Mouse (Mus musculus) CH12.LX (cell line): Measurements from ENCODE around the gene Arl8a. TPM values are rescaled to one million over a fixed set of nuclear protein-coding genes. Genes with fewer than 3 reads are reported as not detected.

Source experiments
- DNase-seq: peaks from one replicate; pipeline ENCODE4 v3.0.0-alpha.2; 2013; ENCODE audit errors: extremely low read depth
- H3K27ac ChIP-seq: 2 replicates; pipeline ENCODE4 v1.5.1; 2012; ENCODE audit warnings: low read depth, mild to moderate bottlenecking, control low read depth, moderate library complexity; ENCODE audit not compliant: insufficient read depth
- H3K27me3 ChIP-seq: replicated peaks from 2 replicates; pipeline ENCODE3; 2012; ENCODE audit warnings: inconsistent platforms
- H3K36me3 ChIP-seq, 2 experiments: replicated peaks in 1 of 2; 2 replicates each; pipeline versions ENCODE3 to v1.6.1; 2012; ENCODE audit warnings: inconsistent platforms in 1 of 2, low read length in 1 of 2, mild to moderate bottlenecking in 1 of 2, mixed read lengths in 1 of 2, moderate library complexity in 1 of 2; ENCODE audit not compliant: control insufficient read depth in 1 of 2, insufficient read depth in 1 of 2
- H3K4me1 ChIP-seq, 2 experiments: 2 replicates each; pipeline ENCODE4 v1.6.1; 2012; ENCODE audit warnings: inconsistent platforms in 1 of 2, moderate library complexity in 1 of 2; ENCODE audit not compliant: insufficient read depth in 2 of 2, control insufficient read depth in 1 of 2
- H3K4me2 ChIP-seq: 2 replicates; pipeline ENCODE4 v1.6.1; 2012; ENCODE audit warnings: low read depth, mild to moderate bottlenecking, control low read depth; ENCODE audit not compliant: poor library complexity, insufficient read depth, severe bottlenecking
- H3K4me3 ChIP-seq, 3 experiments: fragments of 150-350 bp in 1 of 3; sonication (generic) in 1 of 3; replicated peaks in 1 of 3; 2 replicates each; pipeline versions ENCODE3 to v1.5.1; 2011 to 2012; ENCODE audit warnings: low read depth in 2 of 3, low read length in 2 of 3, mild to moderate bottlenecking in 2 of 3, moderate library complexity in 2 of 3, control low read depth in 1 of 3, improper control_type of control experiment in 1 of 3, inconsistent platforms in 1 of 3, mixed read lengths in 1 of 3; ENCODE audit not compliant: poor library complexity in 1 of 3
- H3K79me2 ChIP-seq: replicated peaks from 2 replicates; pipeline ENCODE4 v1.6.1; 2012; ENCODE audit warnings: mild to moderate bottlenecking, moderate library complexity; ENCODE audit not compliant: control insufficient read depth, poor library complexity, insufficient read depth, severe bottlenecking; ENCODE audit errors: extremely low read depth
- H3K9ac ChIP-seq: 2 replicates; pipeline ENCODE4 v1.6.1; 2012; ENCODE audit warnings: low read depth, mild to moderate bottlenecking, control low read depth, moderate library complexity; ENCODE audit not compliant: insufficient read depth
- H3K9me3 ChIP-seq: replicated peaks from 2 replicates; pipeline ENCODE3; 2012; ENCODE audit warnings: low read length, inconsistent platforms, mixed read lengths
- E2F4 ChIP-seq: IDR thresholded peaks from 2 replicates; pipeline ENCODE4 v1.6.1; 2011; ENCODE audit warnings: low read depth, low read length, improper control_type of control experiment; ENCODE audit not compliant: insufficient replicate concordance
- ELF1 ChIP-seq: IDR thresholded peaks from 2 replicates; pipeline ENCODE4 v1.6.1; 2014; ENCODE audit warnings: low read depth, mild to moderate bottlenecking, inconsistent platforms, low read length, improper control_type of control experiment
- EP300 ChIP-seq: IDR thresholded peaks from 2 replicates; pipeline ENCODE4 v1.6.1; 2011; ENCODE audit warnings: low read length, improper control_type of control experiment
- JUN ChIP-seq: IDR thresholded peaks from 2 replicates; pipeline ENCODE4 v1.6.1; 2011; ENCODE audit warnings: low read depth, mild to moderate bottlenecking, low read length, improper control_type of control experiment, moderate library complexity; ENCODE audit not compliant: insufficient read depth
- MAZ ChIP-seq: IDR thresholded peaks from 2 replicates; pipeline ENCODE4 v1.6.1; 2012; ENCODE audit warnings: low read depth, mild to moderate bottlenecking, inconsistent platforms, low read length, improper control_type of control experiment, moderate library complexity
- MEF2A ChIP-seq: IDR thresholded peaks from 2 replicates; pipeline ENCODE4 v1.6.1; 2014; ENCODE audit warnings: low read depth, mild to moderate bottlenecking, inconsistent platforms, low read length, improper control_type of control experiment, borderline replicate concordance
- SMC3 ChIP-seq: IDR thresholded peaks from 2 replicates; pipeline ENCODE4 v1.6.1; 2011; ENCODE audit warnings: low read depth, low read length, improper control_type of control experiment
- TBP ChIP-seq: conservative IDR thresholded peaks from 2 replicates; pipeline ENCODE4 v1.6.1; 2011; ENCODE audit warnings: low read depth, low read length, improper control_type of control experiment
- TCF12 ChIP-seq: IDR thresholded peaks from 2 replicates; pipeline ENCODE4 v1.6.1; 2014; ENCODE audit warnings: low read depth, mild to moderate bottlenecking, inconsistent platforms, low read length, improper control_type of control experiment
- ZMIZ1 ChIP-seq: IDR thresholded peaks from 2 replicates; pipeline ENCODE4 v1.6.1; 2012; ENCODE audit warnings: low read depth, mild to moderate bottlenecking, inconsistent platforms, low read length, improper control_type of control experiment
- dilution Hi-C: fragments of 300-500 bp; cut with MboI; formaldehyde crosslinking; loops from 2 replicates; pipeline ENCODE4 v1.14.3; 2020; ENCODE audit warnings: low sequenced_read_pairs; ENCODE audit not compliant: extremely low pct_unique_long_range_greater_than_20kb, extremely low pct_ligation_motif_present
- in situ Hi-C: fragments of 300-500 bp; cut with MboI; formaldehyde crosslinking; loops from 3 replicates; pipeline ENCODE4 v1.14.3; 2019; ENCODE audit warnings: low sequenced_read_pairs, low pct_ligation_motif_present, low pct_unique_long_range_greater_than_20kb, mixed read lengths
- polyA plus RNA-seq: library from polyadenylated mRNA; unstranded; fragments of >175 nt; gene quantifications from 2 replicates; pipeline ENCODE4 v1.2.1, GENCODE M21; 2012; ENCODE audit warnings: low read depth; ENCODE audit not compliant: insufficient read length
- total RNA-seq, 2 experiments: library from RNA; depleted of rRNA; stranded (reverse); fragments of 300-350 nt in 1 of 2; fragments of >200 nt in 1 of 2; gene quantifications; 2 replicates each; pipeline ENCODE4 v1.2.3; 2012 to 2014

Arl8a gene
- total and polyA plus RNA-seq, 3 experiments, result 4.2 to 52.7 (median 10.9) TPM

DNA sequence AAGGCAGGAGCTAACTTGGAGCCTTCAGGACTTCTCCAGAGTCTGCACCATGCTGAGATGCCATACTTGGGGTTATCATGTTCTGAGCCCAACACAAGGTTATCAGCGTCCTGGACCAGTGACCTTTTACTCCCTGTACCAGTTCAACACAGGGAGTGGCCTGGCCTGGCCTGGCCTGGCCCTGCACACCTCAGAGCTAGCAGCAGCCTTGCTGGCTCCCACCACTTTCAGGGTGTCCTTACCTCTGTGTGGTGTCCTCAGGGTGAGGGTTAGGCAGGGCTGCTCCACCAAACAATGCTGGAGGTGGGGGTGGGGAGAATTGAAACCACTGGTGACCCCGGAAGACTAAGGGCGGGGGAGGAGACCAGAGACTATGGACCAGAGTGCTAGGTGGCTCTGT is 36.4 kb downstream of the Arl8a start:
- in situ Hi-C loops (loop anchor here (5.0 kb wide), 1 partner anchor 39 kb away; no protein-coding TSS in a partner anchor), dilution Hi-C loops (no loop called here)
- no peak overlapping the region for H3K4me2 ChIP-seq

DNA sequence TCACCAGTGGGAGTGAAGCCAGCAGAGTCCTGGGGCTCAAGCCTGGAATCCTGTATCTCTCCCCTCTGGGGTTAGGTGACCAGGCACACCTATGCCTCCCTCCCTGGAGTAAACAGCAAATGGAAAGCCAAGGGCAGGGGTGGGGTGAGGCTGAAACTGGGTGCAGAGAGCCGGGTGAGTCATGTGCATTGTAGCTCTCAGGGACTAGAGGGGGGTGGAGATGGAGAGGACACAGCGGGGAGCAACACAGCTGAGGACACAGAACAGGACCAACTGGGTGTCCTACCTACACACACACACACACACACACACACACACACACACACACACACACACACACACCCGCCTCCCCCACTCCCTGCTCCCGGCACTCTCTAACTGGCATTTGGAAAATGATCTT is 36.8 kb downstream of the Arl8a start:
- Histone ChIP-seq H3K9me3 (no peaks in the 10 kb centered on the region), H3K79me2 (no peaks in the 10 kb centered on the region), H3K4me3 (no peak overlapping the region), H3K27ac (no peak overlapping the region), H3K4me1 (peaks cover 28 to 45% of the 10 kb centered on the region in 2 experiments), H3K36me3 (no peaks in the 10 kb centered on the region), H3K4me2 (no peak overlapping the region), H3K27me3 (no peaks in the 10 kb centered on the region), H3K9ac (no peak overlapping the region)
- DNase-seq, result no peak
- TF ChIP-seq MAZ (no peak), TBP (no peak), E2F4 (no peak), JUN (no peak), ELF1 (no peak), MEF2A (no peak), TCF12 (no peak), ZMIZ1 (no peak)
- in situ Hi-C loops (loop anchor here (5.0 kb wide), 1 partner anchor 39 kb away; no protein-coding TSS in a partner anchor), dilution Hi-C loops (no loop called here)

More for the DNA sequence above, 36.4 kb downstream of the Arl8a start:
- Histone ChIP-seq H3K27ac (no peak overlapping the region), H3K4me1 (peaks cover 32 to 50% of the 10 kb centered on the region in 2 experiments), H3K27me3 (no peaks in the 10 kb centered on the region), H3K9me3 (no peaks in the 10 kb centered on the region), H3K79me2 (no peaks in the 10 kb centered on the region), H3K4me3 (no peak overlapping the region), H3K9ac (no peak overlapping the region), H3K36me3 (no peaks in the 10 kb centered on the region)
- TF ChIP-seq ELF1 (peak; percentile 22; the same call in 1 of the 2 replicates), EP300 (no peak)
- no peak for DNase-seq

DNA sequence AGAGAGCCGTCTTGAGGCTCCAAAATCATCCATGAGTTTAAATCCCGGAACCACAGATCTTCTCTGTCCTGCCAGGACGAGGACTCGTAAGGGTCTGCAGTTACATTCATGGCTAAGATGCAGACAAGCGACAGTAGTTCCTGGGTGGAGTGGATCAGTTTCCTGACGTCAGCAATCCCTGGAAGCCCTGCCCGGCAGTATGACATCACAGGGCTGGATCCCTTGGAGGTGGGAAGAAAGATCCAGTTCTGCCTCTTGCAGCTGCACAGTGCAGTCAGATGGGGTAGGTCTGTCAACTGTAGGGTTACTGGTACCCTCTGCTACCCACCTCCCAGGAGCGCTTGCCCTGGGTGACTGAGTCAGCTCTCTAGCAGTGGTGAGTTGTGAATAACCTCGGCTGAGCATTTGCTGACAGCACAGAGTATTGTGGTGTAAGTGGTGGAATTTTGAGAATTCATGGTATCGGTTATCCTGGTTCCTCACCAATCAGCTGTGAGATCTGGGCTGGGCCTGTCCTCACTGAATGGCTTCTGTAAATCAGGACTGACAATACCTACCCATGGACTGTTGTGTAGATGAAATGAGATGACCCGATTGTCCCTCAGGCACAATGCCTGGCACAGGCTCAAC is 37.4 kb downstream of the Arl8a start:
- no peaks in the 10 kb centered on the region for H3K36me3 ChIP-seq
- H3K79me2 ChIP-seq, result no peaks in the 10 kb centered on the region
- no peaks in the 10 kb centered on the region for H3K9me3 ChIP-seq
- H3K4me2 ChIP-seq, result no peak overlapping the region
- no peaks in the 10 kb centered on the region for H3K27me3 ChIP-seq
- TF ChIP-seq SMC3, result no peak
- dilution Hi-C loops, result no loop called here
- no peak overlapping the region for H3K9ac ChIP-seq
- H3K27ac ChIP-seq, result no peak overlapping the region
- in situ Hi-C loops, result loop anchor here (5.0 kb wide), 1 partner anchor 38 kb away; no protein-coding TSS in a partner anchor
- H3K4me1 ChIP-seq, result peaks cover 27 to 39% of the 10 kb centered on the region in 2 experiments
- H3K4me3 ChIP-seq, result no peak overlapping the region
- no peak for DNase-seq
